Mouse (Mus musculus): ENCODE results near the gene Slc35d1. TPM values are rescaled to one million over a fixed set of nuclear protein-coding genes. Genes with fewer than 3 reads are reported as not detected.

Slc35d1 gene
- total RNA-seq, 1 experiment from 2014 or later = 7.3 TPM

Other genes starting within 250 kb of the Slc35d1 start
- gene Tctex1d1, start 236.6 kb downstream of the Slc35d1 start, total RNA-seq (2017) = not detected in 2 replicates
- gene Insl5, start 188.3 kb downstream of the Slc35d1 start, total RNA-seq (2017) = not detected in 2 replicates
- gene Mier1, start 100.8 kb downstream of the Slc35d1 start, total RNA-seq (2017) = 260 and 265 TPM in 2 replicates
- 3.4 and 4.8 TPM in 2 replicates for gene Wdr78, start 100.6 kb downstream of the Slc35d1 start, total RNA-seq (2017)
- not detected in 2 replicates for gene 4921539E11Rik, start 75.7 kb upstream of the Slc35d1 start, total RNA-seq (2017)
- gene Oma1, start 98.6 kb upstream of the Slc35d1 start, total RNA-seq (2017) = 24.3 and 24.8 TPM in 2 replicates